Mouse (Mus musculus) stomach, postnatal 0 days (tissue): ENCODE data around the gene Clec11a. TPM values are rescaled to one million over a fixed set of nuclear protein-coding genes. Genes with fewer than 3 reads are reported as not detected.

ENCODE experiments used
- ATAC-seq: fragments of 200-750 bp; cut with Nextera tagmentation; 2 replicates; pipeline ENCODE4 v1.8.0; 2017; ENCODE audit not compliant: low FRiP score, low TSS enrichment
- DNase-seq: peaks from one replicate; pipeline ENCODE4 v3.0.0-alpha.2; 2016; ENCODE audit warnings: low spot score
- H3K27ac ChIP-seq: fragments of 300-500 bp; sonication (generic); replicated peaks from 2 replicates; pipeline ENCODE4 v1.5.1; 2014; ENCODE audit warnings: mild to moderate bottlenecking, control low read depth
- H3K27me3 ChIP-seq: fragments of 300-500 bp; sonication (generic); 2 replicates; pipeline ENCODE4 v1.6.1; 2014; ENCODE audit warnings: low read length; ENCODE audit not compliant: control insufficient read depth, insufficient read depth
- H3K36me3 ChIP-seq: fragments of 300-500 bp; sonication (generic); 2 replicates; pipeline ENCODE4 v1.6.1; 2014; ENCODE audit warnings: low read length, mixed read lengths; ENCODE audit not compliant: control insufficient read depth, insufficient read depth
- H3K4me1 ChIP-seq: fragments of 300-500 bp; sonication (generic); replicated peaks from 2 replicates; pipeline ENCODE4 v1.6.1; 2014; ENCODE audit warnings: antibody characterized with exemption; ENCODE audit not compliant: control insufficient read depth, insufficient read depth
- H3K4me2 ChIP-seq: fragments of 300-500 bp; sonication (generic); replicated peaks from 2 replicates; pipeline ENCODE4 v1.6.1; 2014; ENCODE audit warnings: low read depth, mild to moderate bottlenecking, control low read depth, moderate library complexity
- H3K4me3 ChIP-seq: fragments of 300-500 bp; sonication (generic); 2 replicates; pipeline ENCODE4 v1.5.1; 2014; ENCODE audit warnings: low read depth, low read length, control low read depth
- H3K9ac ChIP-seq: fragments of 300-500 bp; sonication (generic); 2 replicates; pipeline ENCODE4 v1.6.1; 2014; ENCODE audit warnings: mild to moderate bottlenecking, low read length, control low read depth, mixed read lengths
- H3K9me3 ChIP-seq: fragments of 300-500 bp; sonication (generic); 2 replicates; pipeline ENCODE4 v1.6.1; 2016; ENCODE audit warnings: low read length; ENCODE audit not compliant: control insufficient read depth
- CTCF ChIP-seq: IDR thresholded peaks from 2 replicates; pipeline ENCODE4 v1.5.1; 2016; ENCODE audit warnings: antibody characterized with exemption, low read depth, mild to moderate bottlenecking, moderate library complexity
- EP300 ChIP-seq: optimal IDR thresholded peaks from 2 replicates; pipeline ENCODE3; 2016; ENCODE audit warnings: antibody characterized with exemption
- WGBS: fragments of 180-500 bp; shearing (Covaris S2); extraction: QIAGEN DNeasy Blood & Tissue Kit; methylation state at CpG from one replicate; pipeline ENCODE4 v1.1.7; 2014; 5-methylcytosine and 5-hydroxymethylcytosine counted together
- polyA plus RNA-seq: library from polyadenylated mRNA; unstranded; fragments of >200 nt; fragmentation: Nextera tagmentation; extraction: Ambion mirVana; gene quantifications from 2 replicates; pipeline ENCODE4 v1.2.1, GENCODE M21; 2015

Clec11a gene
- polyA plus RNA-seq, 1 experiment from 2014 or later, result 11.1 TPM

DNA sequence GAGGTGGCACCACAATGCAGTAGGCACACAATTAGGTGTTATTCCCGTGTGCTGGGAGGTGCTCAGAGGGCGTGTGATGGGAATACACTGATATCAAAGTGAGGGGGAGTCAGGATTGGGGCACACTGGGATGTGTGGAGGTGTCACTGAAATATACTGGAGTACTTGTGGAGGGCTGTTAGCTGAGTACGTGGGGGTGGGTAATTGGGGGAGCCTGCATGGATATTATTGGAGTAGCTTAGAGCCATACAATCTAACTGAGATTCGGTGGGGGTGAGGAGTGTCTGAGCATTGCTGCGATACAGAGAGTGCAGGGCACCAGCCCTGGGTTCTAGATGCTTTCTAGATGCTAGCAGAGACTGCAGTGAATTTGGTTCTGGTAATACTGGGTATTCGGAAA is 33.5 kb upstream of the Clec11a start:
- no peaks in the 10 kb centered on the region for H3K9me3 ChIP-seq
- no peak overlapping the region for H3K27ac ChIP-seq
- ATAC-seq (no peak), DNase-seq (no peak)
- H3K4me3 ChIP-seq, result no peak overlapping the region
- H3K36me3 ChIP-seq, result no peaks in the 10 kb centered on the region
- peaks cover 18% of the 10 kb centered on the region for H3K27me3 ChIP-seq
- H3K4me2 ChIP-seq, result no peak overlapping the region
- 63% methylated on average over 6 of the region's 6 CpGs for WGBS
- H3K4me1 ChIP-seq, result no peaks in the 10 kb centered on the region
- TF ChIP-seq CTCF (no peak), EP300 (no peak)
- H3K9ac ChIP-seq, result no peak overlapping the region

DNA sequence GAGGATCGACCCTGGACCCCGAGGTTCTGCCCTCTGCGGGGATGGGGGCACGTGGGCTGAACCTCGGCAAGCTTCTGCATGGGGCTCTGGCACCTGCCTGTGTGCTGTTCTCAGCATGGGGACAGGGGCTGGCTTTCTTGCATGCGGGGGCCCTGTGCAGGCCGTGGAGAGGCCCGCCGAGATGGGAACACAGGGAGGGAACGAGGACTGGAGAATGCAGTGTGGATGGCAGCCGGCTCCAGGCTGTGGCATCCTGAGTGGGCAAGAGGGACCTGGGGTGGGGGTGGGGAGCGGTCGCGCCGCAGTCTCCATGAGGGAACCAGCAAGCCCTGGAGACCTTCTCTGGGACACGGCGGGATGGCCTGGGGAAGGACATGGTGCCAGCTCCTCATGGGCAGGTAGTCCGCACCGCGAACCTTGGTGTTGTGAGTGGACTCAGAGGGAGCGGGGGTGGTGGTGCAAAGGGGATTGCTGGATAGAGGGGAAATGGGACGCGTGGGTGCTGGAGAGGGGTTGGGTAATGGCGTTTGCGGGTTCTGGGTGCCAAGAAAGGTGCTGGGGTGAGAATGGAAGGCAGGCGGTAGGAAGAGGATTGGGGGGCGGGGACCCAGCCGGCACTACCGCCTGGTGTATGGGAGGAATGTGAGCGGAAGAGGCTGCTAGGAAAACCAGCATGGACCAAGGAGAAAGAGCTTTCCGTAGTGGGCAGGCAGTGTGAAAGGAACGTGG is 30.6 kb upstream of the Clec11a start:
- Histone ChIP-seq H3K4me1 (no peaks in the 10 kb centered on the region), H3K36me3 (no peaks in the 10 kb centered on the region), H3K27me3 (peaks cover 18% of the 10 kb centered on the region), H3K4me2 (no peak overlapping the region), H3K4me3 (no peak overlapping the region), H3K9ac (no peak overlapping the region), H3K9me3 (no peaks in the 10 kb centered on the region), H3K27ac (no peak overlapping the region)
- TF ChIP-seq EP300, result no peak
- TF ChIP-seq CTCF, result no peak
- WGBS, result 6% methylated on average over 31 of the region's 32 CpGs
- DNase-seq (no peak), ATAC-seq (no peak)

DNA sequence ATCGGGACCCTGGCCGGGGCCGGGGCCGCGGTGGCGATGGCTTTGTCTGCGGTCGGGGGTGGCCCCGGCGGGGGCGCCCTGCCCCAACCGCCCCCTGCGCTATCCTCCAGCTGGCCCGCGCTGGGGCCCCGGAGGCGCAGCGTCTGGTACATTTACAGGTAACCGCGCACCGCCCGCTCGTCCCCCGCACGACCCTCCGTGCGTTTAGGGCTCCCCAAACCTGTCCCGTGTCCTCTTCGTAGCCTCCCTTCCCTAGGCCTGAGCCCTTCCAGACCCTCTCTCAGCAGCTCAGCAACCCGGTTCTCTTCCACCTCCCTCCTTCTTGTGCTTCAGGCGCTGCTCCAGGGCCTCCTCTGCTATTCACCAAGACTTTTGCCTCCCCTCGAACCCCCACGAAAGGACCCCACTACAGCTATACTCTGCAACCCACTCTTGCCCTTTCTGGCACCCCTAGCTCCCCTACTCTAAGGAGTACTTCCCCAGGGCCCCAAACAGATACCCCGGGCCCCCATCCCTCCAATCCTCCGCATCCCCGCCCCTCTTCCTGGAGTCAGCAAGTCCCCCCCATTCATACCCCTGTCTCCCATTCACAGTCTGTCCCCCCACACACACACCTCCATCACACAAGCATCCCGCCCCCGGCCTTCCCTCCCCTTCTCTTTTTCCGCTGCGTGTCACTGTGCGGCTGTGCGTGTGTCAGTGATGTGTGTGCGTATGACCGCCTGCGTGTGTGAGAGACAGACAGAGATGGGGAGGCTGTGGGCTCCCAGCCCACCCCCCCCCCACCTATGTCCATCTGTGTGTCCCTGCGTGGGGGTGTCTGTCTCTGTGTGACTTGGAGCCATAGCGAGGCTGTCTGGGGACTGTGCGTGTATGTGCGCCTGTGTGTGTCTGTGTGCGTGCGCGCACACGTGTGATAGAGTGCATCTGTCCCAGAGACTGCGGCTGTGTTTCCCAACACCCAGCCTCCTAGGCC is 29.6 kb upstream of the Clec11a start:
- TF ChIP-seq EP300, result no peak
- TF ChIP-seq CTCF, result no peak
- Histone ChIP-seq H3K4me1 (no peaks in the 10 kb centered on the region), H3K9ac (no peak overlapping the region), H3K9me3 (no peaks in the 10 kb centered on the region), H3K36me3 (no peaks in the 10 kb centered on the region), H3K27me3 (peaks cover 18% of the 10 kb centered on the region), H3K4me2 (peak overlapping the region; percentile 45), H3K4me3 (peak overlapping the region; percentile 33), H3K27ac (no peak overlapping the region)
- ATAC-seq (peak; percentile 30; the same call in 1 of the 2 replicates), DNase-seq (no peak)
- WGBS, result 4% methylated on average over 35 of the region's 54 CpGs

DNA sequence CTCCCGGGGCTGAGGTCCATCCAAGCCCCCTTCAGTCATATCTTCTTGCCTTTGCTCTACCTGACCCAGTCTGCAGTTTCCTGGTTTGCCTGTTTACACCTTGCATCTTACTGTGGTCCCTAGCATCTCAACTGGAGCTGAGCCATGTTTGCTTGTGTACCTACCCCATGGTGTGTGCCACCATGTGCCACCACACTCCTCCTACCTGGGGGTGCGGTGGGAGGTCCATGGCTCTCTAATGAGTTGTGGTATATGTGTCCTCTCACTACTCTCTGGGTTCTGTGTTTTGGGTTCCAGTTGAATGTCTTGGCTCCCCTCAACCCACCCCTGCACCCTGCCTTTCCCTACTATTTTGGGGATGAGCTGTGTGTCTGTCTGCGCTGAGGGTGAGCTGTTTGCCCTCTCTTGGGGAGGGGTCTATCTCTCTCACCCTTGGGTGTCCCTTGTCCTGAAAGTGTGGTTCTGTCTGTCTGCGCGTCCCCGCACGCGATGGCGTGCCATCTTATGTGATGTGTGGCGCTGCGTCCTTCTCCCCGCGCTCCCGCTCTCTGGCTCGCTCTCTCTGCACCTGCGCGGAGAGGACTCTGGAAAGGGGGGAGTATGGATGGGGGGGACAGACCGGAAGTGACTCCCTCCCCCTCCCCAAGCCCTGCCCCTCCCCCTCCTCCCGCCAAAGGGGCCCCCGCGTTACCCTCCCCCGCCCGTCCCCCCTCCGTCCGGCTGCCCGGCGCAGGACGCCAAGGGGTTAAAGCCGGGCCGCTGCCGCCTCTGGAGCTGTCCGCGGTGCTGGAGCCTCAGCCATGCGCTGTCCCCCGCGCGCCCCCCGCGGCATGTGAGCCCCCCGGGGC is 28.6 kb upstream of the Clec11a start:
- H3K27me3 ChIP-seq, result peaks cover 18% of the 10 kb centered on the region
- DNase-seq, result peak; percentile 53
- H3K9ac ChIP-seq, result no peak overlapping the region
- H3K27ac ChIP-seq, result no peak overlapping the region
- no peak for TF ChIP-seq EP300
- TF ChIP-seq CTCF, result no peak
- H3K9me3 ChIP-seq, result no peaks in the 10 kb centered on the region
- 7% methylated on average over 25 of the region's 40 CpGs for WGBS
- H3K4me1 ChIP-seq, result no peaks in the 10 kb centered on the region
- H3K4me3 ChIP-seq, result peak overlapping the region; percentile 33
- peak; percentile 32; the same call in 1 of the 2 replicates for ATAC-seq
- peak overlapping the region; percentile 45 for H3K4me2 ChIP-seq
- H3K36me3 ChIP-seq, result no peaks in the 10 kb centered on the region

DNA sequence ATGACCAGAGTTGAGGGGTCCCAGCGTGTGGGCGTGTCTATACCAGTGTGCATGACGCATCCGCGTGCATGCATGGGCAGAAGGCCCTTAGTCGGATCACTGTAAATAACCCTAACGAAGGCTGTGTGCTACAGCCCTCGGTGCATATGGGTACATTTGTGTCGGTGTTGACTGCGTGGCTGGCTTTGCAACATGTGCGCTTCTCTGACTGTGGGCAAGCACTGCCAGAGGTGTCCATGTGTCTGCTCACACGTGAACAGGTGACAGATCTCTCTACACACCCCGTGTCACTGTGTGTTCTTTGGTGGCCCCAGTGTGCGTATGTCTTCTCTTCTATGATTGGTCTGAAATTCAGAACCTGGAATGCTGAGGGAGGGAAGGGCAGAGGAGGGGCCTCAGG is 27.4 kb upstream of the Clec11a start:
- Histone ChIP-seq H3K4me3 (no peak overlapping the region), H3K4me1 (no peaks in the 10 kb centered on the region), H3K4me2 (no peak overlapping the region), H3K27me3 (peaks cover 18% of the 10 kb centered on the region), H3K9ac (no peak overlapping the region), H3K9me3 (no peaks in the 10 kb centered on the region), H3K27ac (no peak overlapping the region), H3K36me3 (no peaks in the 10 kb centered on the region)
- WGBS, result 61% methylated on average over 14 of the region's 14 CpGs
- TF ChIP-seq EP300 (no peak), CTCF (no peak)
- DNase-seq (no peak), ATAC-seq (no peak)
